Mouse (Mus musculus): ENCODE measurements around the gene Slc7a8. TPM values are rescaled to one million over a fixed set of nuclear protein-coding genes. Genes with fewer than 3 reads are reported as not detected.

Gene Slc7a8
- polyA plus RNA-seq, 1 experiment = 14.6 TPM

- no peak for DNase-seq (ENCODE audit: low read depth)
- TF ChIP-seq CTCF (IDR thresholded peaks at IDR 0.05; ENCODE audit: borderline replicate concordance, extremely low read depth, insufficient read depth, insufficient read length) (no peak), POLR2A (IDR thresholded peaks at IDR 0.05; ENCODE audit: borderline replicate concordance, extremely low read depth, insufficient read depth, insufficient read length, poor library complexity, severe bottlenecking) (no peak)
These were observed 28.8 kb downstream of the Slc7a8 start for GRCm38 (mm10) chr14:54752938-54753337.

- TF ChIP-seq POLR2A (IDR thresholded peaks at IDR 0.05; ENCODE audit: borderline replicate concordance, extremely low read depth, insufficient read depth, insufficient read length, poor library complexity, severe bottlenecking) = no peak
- no peak for DNase-seq (ENCODE audit: low read depth)
These were observed 30.0 kb downstream of the Slc7a8 start for GRCm38 (mm10) chr14:54751768-54752167.

- no peak for DNase-seq (ENCODE audit: low read depth)
- no peak for TF ChIP-seq CTCF (IDR thresholded peaks at IDR 0.05; ENCODE audit: borderline replicate concordance, extremely low read depth, insufficient read depth, insufficient read length)
- no peak for TF ChIP-seq POLR2A (IDR thresholded peaks at IDR 0.05; ENCODE audit: borderline replicate concordance, extremely low read depth, insufficient read depth, insufficient read length, poor library complexity, severe bottlenecking)
These were observed 32.5 kb downstream of the Slc7a8 start for GRCm38 (mm10) chr14:54749238-54749637.

- TF ChIP-seq POLR2A (IDR thresholded peaks at IDR 0.05; ENCODE audit: borderline replicate concordance, extremely low read depth, insufficient read depth, insufficient read length, poor library complexity, severe bottlenecking) = no peak
- TF ChIP-seq CTCF (IDR thresholded peaks at IDR 0.05; ENCODE audit: borderline replicate concordance, extremely low read depth, insufficient read depth, insufficient read length) = no peak
- DNase-seq (ENCODE audit: low read depth) = no peak
These were observed 33.5 kb downstream of the Slc7a8 start for GRCm38 (mm10) chr14:54747942-54748917.

GRCm38 (mm10) chr14:54746038-54746437 lies 35.7 kb downstream of the Slc7a8 start:
- DNase-seq (ENCODE audit: low read depth) = no peak
- TF ChIP-seq POLR2A (IDR thresholded peaks at IDR 0.05; ENCODE audit: borderline replicate concordance, extremely low read depth, insufficient read depth, insufficient read length, poor library complexity, severe bottlenecking) = no peak

- no peak for TF ChIP-seq POLR2A (IDR thresholded peaks at IDR 0.05; ENCODE audit: borderline replicate concordance, extremely low read depth, insufficient read depth, insufficient read length, poor library complexity, severe bottlenecking)
- DNase-seq (ENCODE audit: low read depth) = no peak
These were observed 37.3 kb downstream of the Slc7a8 start for GRCm38 (mm10) chr14:54744473-54744872.

- no peak for TF ChIP-seq CTCF (IDR thresholded peaks at IDR 0.05; ENCODE audit: borderline replicate concordance, extremely low read depth, insufficient read depth, insufficient read length)
- TF ChIP-seq POLR2A (IDR thresholded peaks at IDR 0.05; ENCODE audit: borderline replicate concordance, extremely low read depth, insufficient read depth, insufficient read length, poor library complexity, severe bottlenecking) = no peak
- no peak for DNase-seq (ENCODE audit: low read depth)
These were observed 39.4 kb downstream of the Slc7a8 start for GRCm38 (mm10) chr14:54742375-54742774.

DNA sequence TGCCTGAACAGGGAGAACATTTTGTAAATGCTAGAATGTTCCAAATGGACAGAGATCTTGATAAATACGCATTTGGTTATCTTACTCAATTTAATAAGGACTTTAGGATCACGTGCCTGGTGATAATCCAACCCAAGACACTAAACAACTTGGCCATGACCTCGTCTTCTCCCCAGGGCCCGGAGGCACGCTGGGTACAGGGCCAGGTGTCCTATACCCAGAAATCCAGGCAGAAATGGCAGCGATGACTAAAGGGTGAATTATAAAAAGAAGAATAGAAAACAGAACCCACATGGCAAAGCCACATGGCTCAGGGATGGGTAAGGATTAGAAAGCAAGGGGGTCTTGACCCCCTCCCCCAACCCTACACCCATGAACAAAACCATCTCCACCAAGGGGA lies 40.0 kb downstream of the Slc7a8 start:
- TF ChIP-seq CTCF (IDR thresholded peaks at IDR 0.05; ENCODE audit: borderline replicate concordance, extremely low read depth, insufficient read depth, insufficient read length) = no peak
- TF ChIP-seq POLR2A (IDR thresholded peaks at IDR 0.05; ENCODE audit: borderline replicate concordance, extremely low read depth, insufficient read depth, insufficient read length, poor library complexity, severe bottlenecking) = no peak
- no peak for DNase-seq (ENCODE audit: low read depth)

GRCm38 (mm10) chr14:54737634-54738033 lies 44.1 kb downstream of the Slc7a8 start:
- DNase-seq (ENCODE audit: low read depth) = no peak
- TF ChIP-seq POLR2A (IDR thresholded peaks at IDR 0.05; ENCODE audit: borderline replicate concordance, extremely low read depth, insufficient read depth, insufficient read length, poor library complexity, severe bottlenecking) (no peak), CTCF (IDR thresholded peaks at IDR 0.05; ENCODE audit: borderline replicate concordance, extremely low read depth, insufficient read depth, insufficient read length) (no peak)

- TF ChIP-seq CTCF (IDR thresholded peaks at IDR 0.05; ENCODE audit: borderline replicate concordance, extremely low read depth, insufficient read depth, insufficient read length) = no peak
- TF ChIP-seq POLR2A (IDR thresholded peaks at IDR 0.05; ENCODE audit: borderline replicate concordance, extremely low read depth, insufficient read depth, insufficient read length, poor library complexity, severe bottlenecking) = no peak
- DNase-seq (ENCODE audit: low read depth) = peak; percentile 73
These were observed 44.9 kb downstream of the Slc7a8 start for GRCm38 (mm10) chr14:54736555-54737552.

DNA sequence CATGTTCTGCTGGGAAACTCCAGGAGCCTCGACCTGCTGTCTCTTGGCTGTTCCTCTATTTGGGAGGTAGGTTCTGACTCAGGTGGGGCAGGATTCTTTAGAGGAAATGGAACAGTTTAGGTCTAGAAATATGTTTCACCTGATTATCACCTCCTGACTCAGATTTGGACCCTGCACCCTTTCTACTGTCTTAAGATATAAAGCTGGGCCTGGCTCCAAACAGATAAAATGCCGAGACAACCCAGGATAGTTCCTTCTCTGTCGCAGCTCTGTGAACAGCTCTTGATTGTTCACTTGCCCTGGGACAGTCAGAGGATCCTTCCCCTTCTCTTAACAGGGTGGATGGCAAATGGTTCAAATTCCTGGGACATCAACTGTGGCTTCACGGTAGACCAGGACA lies 46.5 kb downstream of the Slc7a8 start:
- DNase-seq (ENCODE audit: low read depth) = no peak
- no peak for TF ChIP-seq CTCF (IDR thresholded peaks at IDR 0.05; ENCODE audit: borderline replicate concordance, extremely low read depth, insufficient read depth, insufficient read length)
- TF ChIP-seq POLR2A (IDR thresholded peaks at IDR 0.05; ENCODE audit: borderline replicate concordance, extremely low read depth, insufficient read depth, insufficient read length, poor library complexity, severe bottlenecking) = no peak

All from brain, embryonic 14.5 days (tissue).